Comparison of ENCODE assay signal across 15 mouse cellular contexts in the genomic region with DNA sequence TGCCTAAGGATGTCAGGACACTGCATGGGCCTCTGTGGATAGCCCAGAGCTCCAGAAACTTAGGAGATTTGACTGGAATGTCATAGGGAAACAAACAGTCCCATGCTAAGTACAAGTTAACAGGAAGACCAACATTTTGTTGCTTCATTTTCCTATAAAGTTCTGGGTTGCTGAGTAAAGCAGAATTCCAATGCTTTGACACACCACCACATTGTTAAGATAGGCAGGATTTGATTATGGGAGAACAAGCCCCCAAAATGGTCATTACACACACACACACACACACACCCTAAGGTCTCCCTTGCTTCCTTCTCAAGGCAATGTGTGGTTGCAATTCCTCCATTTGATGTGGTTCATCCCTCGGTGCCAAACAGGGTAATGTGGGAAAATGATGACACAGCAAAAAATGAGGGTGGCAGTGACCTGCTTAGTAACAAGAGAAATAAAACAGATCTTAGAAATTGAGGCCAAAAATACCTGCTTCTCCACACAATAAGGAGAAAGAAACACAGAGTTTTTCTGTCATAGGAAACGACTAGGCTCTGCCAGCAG.
A peak's percentile ranks its signal among the peaks of the same experiment; 100 is the strongest.
DNase-seq lines count a peak whose midpoint lies in the region; ATAC-seq and TF ChIP-seq lines count a peak whose summit lies in the region.
"Had no signal": no experiment of that assay in that cellular context is flagged by ENCODE, and none has a peak within 500 bp of the region (broad histone marks: within the 10 kb centered on the region; RNA-seq: fewer than 3 reads in every experiment).

No protein-coding gene starts in this region.

- intact Hi-C loops in heart, postnatal 14 days (cut with DNase I) = no loop called here
- intact Hi-C loops in left cerebral cortex, postnatal 25 days (cut with DNase I) = loop anchor here (1.0 to 5.0 kb wide), 2 partner anchors 107 to 151 kb away; partner anchors contain the start of gene Fosl2

- no peak overlapping the region for H3K27ac ChIP-seq in heart, postnatal 0 days (ENCODE audit: low read depth)
- peak overlapping the region; percentile 48; the same call in 1 of the 2 replicates for H3K27ac ChIP-seq in bone marrow, adult 2 months (ENCODE audit: control insufficient read depth, insufficient read depth, low read depth, low read length, poor library complexity)
- H3K27ac ChIP-seq in midbrain, embryonic 11.5 days (ENCODE audit: low read depth, low read length) = no peak overlapping the region
- H3K27ac ChIP-seq: embryonic facial prominence, embryonic 13.5 days; lung, embryonic 15.5 days; neural tube, embryonic 15.5 days had no signal

- H3K4me1 ChIP-seq in heart, postnatal 0 days (ENCODE audit: control insufficient read depth, insufficient read depth) = no peaks in the 10 kb centered on the region
- peaks cover 1% of the 10 kb centered on the region; the same call in 1 of the 2 replicates for H3K4me1 ChIP-seq in bone marrow, adult 2 months (ENCODE audit: control insufficient read depth, insufficient read depth, low read length)
- no peaks in the 10 kb centered on the region for H3K4me1 ChIP-seq in midbrain, embryonic 11.5 days (ENCODE audit: control insufficient read depth, insufficient read depth, low read length)
- H3K4me1 ChIP-seq: lung, embryonic 15.5 days had no signal

- WGBS in heart, postnatal 0 days = 61% methylated on average over 2 of the region's 2 CpGs
- WGBS in bone marrow, adult 2 months = 3% methylated on average over 2 of the region's 2 CpGs
- WGBS in midbrain, embryonic 11.5 days = 89% methylated on average over 2 of the region's 2 CpGs

- no peak for TF ChIP-seq EP300 in heart, postnatal 0 days (IDR thresholded peaks at IDR 0.05; ENCODE audit: low read depth)

- no peaks in the 10 kb centered on the region for H3K27me3 ChIP-seq in heart, postnatal 0 days (ENCODE audit: control insufficient read depth, insufficient read depth, low read length)
- H3K27me3 ChIP-seq in midbrain, embryonic 11.5 days (ENCODE audit: control insufficient read depth, insufficient read depth, low read length) = no peaks in the 10 kb centered on the region
- H3K27me3 ChIP-seq: embryonic facial prominence, embryonic 13.5 days; lung, embryonic 15.5 days; neural tube, embryonic 15.5 days had no signal

- no peak for TF ChIP-seq POLR2A in bone marrow, adult 2 months (IDR thresholded peaks at IDR 0.05; ENCODE audit: borderline replicate concordance, control insufficient read depth, low read depth, low read length)

- no peak for ATAC-seq in heart, postnatal 0 days (ENCODE audit: insufficient read depth, low read depth)
- ATAC-seq in megakaryocyte progenitor cell, adult 5-6 weeks (replicated peaks; ENCODE audit: poor library complexity) = 0 out of 2 replicates have a peak, but pooled peaks have one; percentile 6
- no peak for ATAC-seq in midbrain, embryonic 11.5 days (ENCODE audit: low FRiP score)
- ATAC-seq: forebrain, embryonic 14.5 days had no signal

- no peak overlapping the region for H3K4me3 ChIP-seq in heart, postnatal 0 days (ENCODE audit: low read depth, low read length)
- H3K4me3 ChIP-seq in bone marrow, adult 2 months (replicated peaks; ENCODE audit: control insufficient read depth, low read depth, low read length) = no peak overlapping the region
- H3K4me3 ChIP-seq in midbrain, embryonic 11.5 days (ENCODE audit: low read depth, low read length) = no peak overlapping the region
- H3K4me3 ChIP-seq: embryonic facial prominence, embryonic 13.5 days; lung, embryonic 15.5 days; neural tube, embryonic 15.5 days had no signal

- H3K9ac ChIP-seq in heart, postnatal 0 days (replicated peaks; ENCODE audit: low read depth, low read length) = no peak overlapping the region
- H3K9ac ChIP-seq in midbrain, embryonic 11.5 days (ENCODE audit: low read length) = no peak overlapping the region
- H3K9ac ChIP-seq: embryonic facial prominence, embryonic 13.5 days; lung, embryonic 15.5 days; neural tube, embryonic 15.5 days had no signal

- H3K4me2 ChIP-seq in heart, postnatal 0 days (ENCODE audit: low read depth, low read length) = no peak overlapping the region
- H3K4me2 ChIP-seq in midbrain, embryonic 11.5 days = no peak overlapping the region
- H3K4me2 ChIP-seq: embryonic facial prominence, embryonic 13.5 days; lung, embryonic 15.5 days; neural tube, embryonic 15.5 days had no signal

- no peaks in the 10 kb centered on the region for H3K9me3 ChIP-seq in heart, postnatal 0 days (replicated peaks; ENCODE audit: control insufficient read depth, low read length)
- H3K9me3 ChIP-seq in midbrain, embryonic 11.5 days (ENCODE audit: control insufficient read depth, low read length) = no peaks in the 10 kb centered on the region
- H3K9me3 ChIP-seq: embryonic facial prominence, embryonic 13.5 days; lung, embryonic 15.5 days; neural tube, embryonic 15.5 days had no signal

- no peaks in the 10 kb centered on the region for H3K36me3 ChIP-seq in heart, postnatal 0 days (replicated peaks; ENCODE audit: control insufficient read depth, insufficient read depth, low read length)
- H3K36me3 ChIP-seq in midbrain, embryonic 11.5 days (ENCODE audit: control insufficient read depth, insufficient read depth, low read length) = no peaks in the 10 kb centered on the region
- H3K36me3 ChIP-seq: embryonic facial prominence, embryonic 13.5 days; lung, embryonic 15.5 days; neural tube, embryonic 15.5 days had no signal

- no peak for TF ChIP-seq CTCF in heart, postnatal 0 days (IDR thresholded peaks at IDR 0.05; ENCODE audit: low read depth)
- no peak for TF ChIP-seq CTCF in bone marrow, adult 2 months (IDR thresholded peaks at IDR 0.05; ENCODE audit: control insufficient read depth, insufficient read depth, low read length)

- DNase-seq in heart, postnatal 0 days (ENCODE audit: low spot score) = peak; percentile 11
- DNase-seq in heart, postnatal 14 days = no peak
- DNase-seq in 416B (ENCODE audit: low read depth) = peak; percentile 12
- DNase-seq in kidney, adult 11 months = no peak
- no peak for DNase-seq in midbrain, embryonic 11.5 days (ENCODE audit: low spot score, missing footprints)
- no peak for DNase-seq in left cerebral cortex, postnatal 25 days (ENCODE audit: low spot score in 2 of 2)
- DNase-seq: cerebellum, adult 11 months; cerebellum, postnatal 25 days; kidney, adult 9 months had no signal

Comparison
In these comparisons a context has a peak if more than half of its experiments do, and no peak if none do; other contexts are left out.
1. DNase-seq: peak in heart, postnatal 0 days (single experiment) and 416B (single experiment); none in heart, postnatal 14 days (0 of 2), kidney, adult 11 months (single experiment), midbrain, embryonic 11.5 days (single experiment) and left cerebral cortex, postnatal 25 days (0 of 2).